Mouse (Mus musculus) embryonic fibroblast, embryonic 13.5 days (primary cell): Measurements from ENCODE around the gene Panx2.

Experiments used
- CTCF ChIP-seq: IDR thresholded peaks from 2 replicates; pipeline ENCODE4 v1.5.1; 2011; ENCODE audit warnings: mild to moderate bottlenecking, control low read depth, low read length, moderate library complexity, borderline replicate concordance; ENCODE audit not compliant: insufficient read depth
- POLR2A ChIP-seq: IDR thresholded peaks from 2 replicates; pipeline ENCODE4 v1.6.1; 2011; ENCODE audit warnings: low read depth, mild to moderate bottlenecking, control low read depth, low read length, moderate library complexity

GRCm38 (mm10) chr15:89044381-89044780 is 15.2 kb upstream of the Panx2 start:
- TF ChIP-seq CTCF (no peak), POLR2A (no peak)
